Mouse (Mus musculus) G1E (cell line): ENCODE measurements around the gene Acat2.
"Not testable (repeated sequence)": the region's sequence is repeated elsewhere in the genome, so short reads cannot be mapped to it uniquely, and the experiment has no call there.

Experiments
- CTCF ChIP-seq: IDR thresholded peaks from 2 replicates; pipeline ENCODE4 v1.5.1; 2012; ENCODE audit warnings: low read depth, low read length, inconsistent platforms, mixed read lengths
- GATA1 ChIP-seq: IDR thresholded peaks from 2 replicates; pipeline ENCODE4 v1.6.1; 2012; ENCODE audit warnings: borderline replicate concordance, low read length, inconsistent platforms, mixed read lengths
- GATA2 ChIP-seq: IDR thresholded peaks from 2 replicates; pipeline ENCODE4 v1.6.1; 2012; ENCODE audit warnings: low read depth, low read length, inconsistent platforms, borderline replicate concordance

DNA sequence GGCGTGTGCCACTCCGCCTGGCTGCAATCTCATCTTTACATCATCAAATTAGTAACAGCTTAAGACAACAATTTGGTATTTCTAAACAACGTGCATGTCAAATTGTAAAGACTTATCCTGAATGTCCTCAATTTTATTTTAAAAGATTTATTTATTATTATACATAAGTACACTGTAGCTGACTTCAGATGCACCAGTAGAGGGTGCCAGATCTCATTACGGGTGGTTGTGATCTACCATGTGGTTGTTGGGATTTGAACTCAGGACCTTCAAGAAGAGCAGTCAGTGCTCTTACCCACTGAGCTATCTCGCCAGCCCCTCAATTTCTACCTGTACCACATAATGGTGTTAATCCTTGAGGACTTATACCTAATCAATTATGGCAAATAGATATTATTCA lies 41.7 kb upstream of the Acat2 start:
- TF ChIP-seq CTCF, GATA1, GATA2: not testable (repeated sequence)
